Comparison of ENCODE assay signal across 13 mouse cellular contexts in the genomic region with DNA sequence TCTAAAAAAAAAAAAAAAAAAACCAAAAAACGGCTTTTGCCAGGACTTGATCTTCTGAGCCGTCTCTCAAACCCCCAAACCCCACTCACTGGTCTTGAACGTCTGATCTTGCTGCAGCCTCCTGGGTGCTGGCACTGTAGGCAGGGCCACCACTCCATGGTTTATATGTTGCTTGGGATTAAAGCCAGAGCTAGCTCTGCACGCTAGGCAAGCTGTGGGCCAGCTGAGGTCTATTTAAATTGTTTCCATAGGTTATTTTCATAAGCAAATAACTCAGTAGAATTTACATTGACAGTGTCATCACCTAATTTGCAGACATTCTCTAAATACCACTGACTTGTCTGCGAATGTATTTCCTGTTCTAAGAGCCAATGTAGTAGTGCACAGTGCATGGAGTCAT.
"Had no signal": no experiment of that assay in that cellular context is flagged by ENCODE, and none has a peak within 500 bp of the region (broad histone marks: within the 10 kb centered on the region; RNA-seq: fewer than 3 reads in every experiment).

No protein-coding gene starts in this region.

- ATAC-seq: midbrain, embryonic 15.5 days had no signal

- H3K4me3 ChIP-seq: limb, embryonic 10.5 days; liver, embryonic 15.5 days; megakaryocyte, embryonic 14.5 days; midbrain, embryonic 15.5 days; neural tube, embryonic 12.5 days had no signal

- H3K27ac ChIP-seq: limb, embryonic 10.5 days; liver, embryonic 15.5 days; macrophage; midbrain, embryonic 15.5 days; neural tube, embryonic 12.5 days had no signal

- DNase-seq: layer of hippocampus, adult 9-11 months; lung, adult 2 months; retina, postnatal 1 day; right cerebral cortex, postnatal 4 days; spleen, adult 18-20 months; thymus, adult 18-20 months; thymus, postnatal 14 days had no signal
